Mouse (Mus musculus) E14TG2a.4 (cell line): ENCODE data around the gene Sema5a.

Source experiments
- CTCF ChIP-seq: conservative IDR thresholded peaks from 2 replicates; pipeline ENCODE4 v1.5.1; 2014; ENCODE audit warnings: low read length
- NANOG ChIP-seq: IDR thresholded peaks from 2 replicates; pipeline ENCODE4 v1.6.1; 2014; ENCODE audit warnings: borderline replicate concordance, low read length, mixed read lengths
- POU5F1 ChIP-seq: IDR thresholded peaks from 2 replicates; pipeline ENCODE4 v1.6.1; 2014; ENCODE audit warnings: low read length, borderline replicate concordance

DNA sequence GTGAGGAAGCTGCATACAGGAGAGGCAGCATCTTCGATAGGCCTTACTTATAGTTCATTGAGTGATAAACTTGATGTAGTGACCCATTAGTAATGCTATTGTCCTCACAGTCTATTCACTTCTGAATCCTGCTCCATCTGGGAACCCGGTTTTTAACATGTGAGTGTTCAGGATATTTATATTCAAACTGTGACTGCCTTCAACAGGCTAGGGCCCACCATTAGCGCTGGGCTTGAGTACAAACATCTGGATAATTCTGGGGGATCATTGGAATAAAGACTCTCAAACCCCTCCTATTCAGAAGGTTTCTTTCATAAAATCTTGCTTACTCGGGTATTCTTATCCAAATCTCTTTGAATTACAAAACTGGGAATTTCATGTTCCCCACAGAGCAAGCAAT lies 379.5 kb downstream of the Sema5a start:
- no peak for TF ChIP-seq CTCF
- TF ChIP-seq POU5F1: no peak
- no peak for TF ChIP-seq NANOG
